Mouse (Mus musculus) embryonic fibroblast, embryonic 13.5 days (primary cell): ENCODE results near the gene Plk5.

Experiments used
- CTCF ChIP-seq: IDR thresholded peaks from 2 replicates; pipeline ENCODE4 v1.5.1; 2011; ENCODE audit warnings: mild to moderate bottlenecking, control low read depth, low read length, moderate library complexity, borderline replicate concordance; ENCODE audit not compliant: insufficient read depth
- POLR2A ChIP-seq: IDR thresholded peaks from 2 replicates; pipeline ENCODE4 v1.6.1; 2011; ENCODE audit warnings: low read depth, mild to moderate bottlenecking, control low read depth, low read length, moderate library complexity

- TF ChIP-seq CTCF, result no peak
- no peak for TF ChIP-seq POLR2A
Observed at GRCm38 (mm10) chr10:80367954-80368353, 11.7 kb downstream of the Plk5 start.
